ENCODE assay signal across 10 mouse cellular contexts in genomic region chr4:47608673-47609072, GRCm38 (mm10).
DNase-seq lines count a peak whose midpoint lies in the region; ATAC-seq and TF ChIP-seq lines count a peak whose summit lies in the region.
"Had no signal": no experiment of that assay in that cellular context is flagged by ENCODE, and none has a peak within 500 bp of the region (broad histone marks: within the 10 kb centered on the region; RNA-seq: fewer than 3 reads in every experiment).

No protein-coding gene starts in this region.

- peak; percentile 34 for DNase-seq in gastrocnemius, adult 2 months
- no peak for DNase-seq in gastrocnemius, adult 8-10 months (ENCODE audit: low spot score in 2 of 2)
- DNase-seq in cerebellum, adult 9-10 months, result peak; percentile 94
- DNase-seq in hindbrain, postnatal 0 days (ENCODE audit: low spot score), result peak; percentile 81
- peak; percentile 80 for DNase-seq in left cerebral cortex, postnatal 4 days
- DNase-seq in lung, postnatal 10 days, result no peak
- DNase-seq in adrenal gland, postnatal 14 days, result no peak
- DNase-seq: heart, postnatal 4 days had no signal

- no peak overlapping the region for H3K4me3 ChIP-seq in gastrocnemius, adult 2 months
- H3K4me3 ChIP-seq in hindbrain, postnatal 0 days (ENCODE audit: low read length), result no peak overlapping the region
- no peak overlapping the region for H3K4me3 ChIP-seq in intestine, embryonic 16.5 days (ENCODE audit: low read length)
- H3K4me3 ChIP-seq: lung, embryonic 15.5 days had no signal

- no peak overlapping the region for H3K9ac ChIP-seq in hindbrain, postnatal 0 days (replicated peaks; ENCODE audit: low read length)
- no peak overlapping the region for H3K9ac ChIP-seq in intestine, embryonic 16.5 days (ENCODE audit: low read depth, low read length)
- H3K9ac ChIP-seq: lung, embryonic 15.5 days had no signal

- intact Hi-C loops in gastrocnemius, adult 2 months (cut with DNase I), result no loop called here
- intact Hi-C loops in left cerebral cortex, postnatal 4 days (cut with DNase I), result no loop called here

- no peaks in the 10 kb centered on the region for H3K9me3 ChIP-seq in hindbrain, postnatal 0 days (ENCODE audit: low read length)
- no peaks in the 10 kb centered on the region for H3K9me3 ChIP-seq in intestine, embryonic 16.5 days (ENCODE audit: control insufficient read depth, low read length)
- H3K9me3 ChIP-seq: lung, embryonic 15.5 days had no signal

- no peak for TF ChIP-seq CTCF in gastrocnemius, adult 2 months (IDR thresholded peaks at IDR 0.05)
- TF ChIP-seq CTCF in hindbrain, postnatal 0 days (IDR thresholded peaks at IDR 0.05; ENCODE audit: low read depth), result peak; percentile 33

- H3K36me3 ChIP-seq in hindbrain, postnatal 0 days (ENCODE audit: insufficient read depth, low read length), result no peaks in the 10 kb centered on the region
- H3K36me3 ChIP-seq in intestine, embryonic 16.5 days (ENCODE audit: control insufficient read depth, insufficient read depth, low read length), result no peaks in the 10 kb centered on the region
- H3K36me3 ChIP-seq: lung, embryonic 15.5 days had no signal

- 0 out of 2 replicates have a peak, but pooled peaks cover 6% of the 10 kb centered on the region for H3K4me1 ChIP-seq in hindbrain, postnatal 0 days (ENCODE audit: insufficient read depth, low read length)
- H3K4me1 ChIP-seq in intestine, embryonic 16.5 days (ENCODE audit: control insufficient read depth, insufficient read depth, low read length), result no peaks in the 10 kb centered on the region
- H3K4me1 ChIP-seq: lung, embryonic 15.5 days had no signal

- no peak overlapping the region for H3K4me2 ChIP-seq in hindbrain, postnatal 0 days (ENCODE audit: low read depth, low read length)
- no peak overlapping the region for H3K4me2 ChIP-seq in intestine, embryonic 16.5 days (ENCODE audit: low read depth, low read length)
- H3K4me2 ChIP-seq: lung, embryonic 15.5 days had no signal

- peak; percentile 61; the same call in 1 of the 2 replicates for ATAC-seq in hindbrain, postnatal 0 days
- ATAC-seq in intestine, embryonic 16.5 days, result no peak

- 26% methylated on average over 5 of the region's 5 CpGs for WGBS in hindbrain, postnatal 0 days
- 64% methylated on average over 5 of the region's 5 CpGs for WGBS in intestine, embryonic 16.5 days

- H3K27ac ChIP-seq in gastrocnemius, adult 2 months, result peak overlapping the region; percentile 43; the same call in 1 of the 2 replicates
- no peak overlapping the region for H3K27ac ChIP-seq in hindbrain, postnatal 0 days
- H3K27ac ChIP-seq in intestine, embryonic 16.5 days (ENCODE audit: low read length), result no peak overlapping the region
- H3K27ac ChIP-seq: lung, embryonic 15.5 days had no signal

- no peaks in the 10 kb centered on the region for H3K27me3 ChIP-seq in hindbrain, postnatal 0 days (ENCODE audit: insufficient read depth, low read length)
- H3K27me3 ChIP-seq in intestine, embryonic 16.5 days (replicated peaks; ENCODE audit: control insufficient read depth, insufficient read depth, low read length), result no peaks in the 10 kb centered on the region
- H3K27me3 ChIP-seq: lung, embryonic 15.5 days had no signal

Comparison
In these comparisons a context has a peak if more than half of its experiments do, and no peak if none do; other contexts are left out.
1. DNase-seq: peak in gastrocnemius, adult 2 months (single experiment), cerebellum, adult 9-10 months (single experiment), hindbrain, postnatal 0 days (single experiment) and left cerebral cortex, postnatal 4 days (single experiment); none in gastrocnemius, adult 8-10 months (0 of 2), lung, postnatal 10 days (single experiment) and adrenal gland, postnatal 14 days (single experiment).